Mouse (Mus musculus) embryonic facial prominence, embryonic 11.5 days (tissue): Measurements from ENCODE around the gene Pus3. TPM values are rescaled to one million over a fixed set of nuclear protein-coding genes. Genes with fewer than 3 reads are reported as not detected.

Experiments
- ATAC-seq: fragments of 200-750 bp; cut with Nextera tagmentation; replicated peaks from 2 replicates; pipeline ENCODE4 v1.8.0; 2017; ENCODE audit warnings: low read depth; ENCODE audit not compliant: insufficient number of reproducible peaks, low FRiP score, low TSS enrichment
- DNase-seq: peaks from one replicate; pipeline ENCODE4 v3.0.0-alpha.2; 2015; ENCODE audit warnings: low spot score
- H3K27ac ChIP-seq: fragments of 300-500 bp; sonication (generic); replicated peaks from 2 replicates; pipeline ENCODE4 v1.5.1; 2014; ENCODE audit warnings: mild to moderate bottlenecking, low read depth, low read length, control low read depth
- H3K27me3 ChIP-seq: fragments of 300-500 bp; sonication (generic); 2 replicates; pipeline ENCODE4 v1.6.1; 2014; ENCODE audit warnings: mild to moderate bottlenecking, low read length, moderate library complexity, mixed read lengths; ENCODE audit not compliant: control insufficient read depth, insufficient read depth
- H3K36me3 ChIP-seq: fragments of 300-500 bp; sonication (generic); replicated peaks from 2 replicates; pipeline ENCODE4 v1.6.1; 2014; ENCODE audit warnings: low read depth, mild to moderate bottlenecking, low read length, moderate library complexity, mixed read lengths; ENCODE audit not compliant: control insufficient read depth, insufficient read depth
- H3K4me1 ChIP-seq: fragments of 300-500 bp; sonication (generic); 2 replicates; pipeline ENCODE4 v1.6.1; 2014; ENCODE audit warnings: low read length, mixed read lengths; ENCODE audit not compliant: control insufficient read depth, insufficient read depth
- H3K4me2 ChIP-seq: fragments of 300-500 bp; sonication (generic); 2 replicates; pipeline ENCODE4 v1.6.1; 2014; ENCODE audit warnings: low read depth, mild to moderate bottlenecking, control low read depth, low read length, moderate library complexity
- H3K4me3 ChIP-seq: fragments of 300-500 bp; sonication (generic); 2 replicates; pipeline ENCODE4 v1.5.1; 2014; ENCODE audit warnings: low read depth, low read length, control low read depth
- H3K9ac ChIP-seq: fragments of 300-500 bp; sonication (generic); replicated peaks from 2 replicates; pipeline ENCODE4 v1.6.1; 2014; ENCODE audit warnings: mild to moderate bottlenecking, control low read depth, low read length
- H3K9me3 ChIP-seq: fragments of 300-500 bp; sonication (generic); replicated peaks from 2 replicates; pipeline ENCODE4 v1.6.1; 2016; ENCODE audit warnings: mild to moderate bottlenecking, low read length, inconsistent platforms, mixed read lengths; ENCODE audit not compliant: control insufficient read depth
- WGBS: fragments of 180-500 bp; shearing (Covaris S2); extraction: QIAGEN DNeasy Blood & Tissue Kit; methylation state at CpG from one replicate; pipeline ENCODE4 v1.1.7; 2014; 5-methylcytosine and 5-hydroxymethylcytosine counted together
- polyA plus RNA-seq: library from polyadenylated mRNA; unstranded; fragments of >200 nt; fragmentation: Nextera tagmentation; extraction: Ambion mirVana; gene quantifications from 2 replicates; pipeline ENCODE4 v1.2.1, GENCODE M21; 2014

Pus3 gene
- polyA plus RNA-seq, 1 experiment from 2014 or later, result 26.3 TPM

GRCm38 (mm10) chr9:35569571-35570534, 11.5 kb downstream of the Pus3 start, which contains the start of the genes Pate2 and Hyls1:
Gene Pate2, plus strand, starts transcription at chr9:35570284.
Gene Hyls1, minus strand, starts transcription at chr9:35570398.
- Histone ChIP-seq H3K27ac (peak within 1 kb of the TSS; percentile 77), H3K27me3 (0 out of 2 replicates have a peak, but pooled peaks cover 5% of the 10 kb centered on the region), H3K4me2 (peak within 1 kb of the TSS; percentile 77), H3K9me3 (no peaks in the 10 kb centered on the region), H3K4me1 (no peaks in the 10 kb centered on the region), H3K9ac (peak within 1 kb of the TSS; percentile 85), H3K36me3 (no peaks in the 10 kb centered on the region; the same call in none of the 2 replicates), H3K4me3 (peak within 1 kb of the TSS; percentile 75)
- peak; percentile 99 for DNase-seq
- under 1% methylated on average over 86 of the region's 86 CpGs for WGBS
- peak; percentile 94 for ATAC-seq

GRCm38 (mm10) chr9:35570663-35571062, 12.3 kb downstream of the Pus3 start:
- Histone ChIP-seq H3K9ac (peak overlapping the region; percentile 85), H3K4me2 (peak overlapping the region; percentile 77), H3K27ac (no peak overlapping the region), H3K36me3 (no peaks in the 10 kb centered on the region; the same call in none of the 2 replicates), H3K4me1 (no peaks in the 10 kb centered on the region), H3K27me3 (0 out of 2 replicates have a peak, but pooled peaks cover 5% of the 10 kb centered on the region), H3K9me3 (no peaks in the 10 kb centered on the region), H3K4me3 (peak overlapping the region; percentile 75)
- no peak; the same call in 1 of the 2 replicates for ATAC-seq
- WGBS, result 10% methylated on average over 5 of the region's 5 CpGs
- DNase-seq, result no peak

GRCm38 (mm10) chr9:35574416-35574815, 16.0 kb downstream of the Pus3 start:
- DNase-seq, result no peak
- ATAC-seq, result no peak
- Histone ChIP-seq H3K27me3 (0 out of 2 replicates have a peak, but pooled peaks cover 5% of the 10 kb centered on the region), H3K4me1 (no peaks in the 10 kb centered on the region), H3K9me3 (no peaks in the 10 kb centered on the region), H3K4me2 (peak overlapping the region; percentile 55), H3K9ac (no peak overlapping the region), H3K36me3 (no peaks in the 10 kb centered on the region), H3K27ac (no peak overlapping the region), H3K4me3 (peak overlapping the region; percentile 28; the same call in 1 of the 2 replicates)
- WGBS, result 3% methylated on average over 32 of the region's 32 CpGs

- no peak overlapping the region for H3K27ac ChIP-seq
- no peak overlapping the region for H3K9ac ChIP-seq
- no peaks in the 10 kb centered on the region for H3K36me3 ChIP-seq
- H3K9me3 ChIP-seq, result no peaks in the 10 kb centered on the region
- no peak overlapping the region for H3K4me3 ChIP-seq
- H3K4me2 ChIP-seq, result no peak overlapping the region
- no peaks in the 10 kb centered on the region for H3K4me1 ChIP-seq
- DNase-seq, result no peak
- ATAC-seq, result no peak
- WGBS, result 56% methylated on average over 1 of the region's 1 CpGs
- no peaks in the 10 kb centered on the region for H3K27me3 ChIP-seq
Measured at GRCm38 (mm10) chr9:35587674-35588073, 29.3 kb downstream of the Pus3 start.

GRCm38 (mm10) chr9:35592903-35593302, 34.5 kb downstream of the Pus3 start:
- H3K27ac ChIP-seq, result no peak overlapping the region
- H3K4me3 ChIP-seq, result no peak overlapping the region
- H3K9me3 ChIP-seq, result no peaks in the 10 kb centered on the region
- no peak overlapping the region for H3K9ac ChIP-seq
- ATAC-seq (no peak), DNase-seq (peak; percentile 30)
- WGBS, result 14% methylated on average over 2 of the region's 2 CpGs
- no peaks in the 10 kb centered on the region for H3K36me3 ChIP-seq
- no peak overlapping the region for H3K4me2 ChIP-seq
- no peaks in the 10 kb centered on the region for H3K27me3 ChIP-seq
- H3K4me1 ChIP-seq, result no peaks in the 10 kb centered on the region

- Histone ChIP-seq H3K27ac (no peak overlapping the region), H3K4me1 (no peaks in the 10 kb centered on the region), H3K36me3 (no peaks in the 10 kb centered on the region), H3K9me3 (no peaks in the 10 kb centered on the region), H3K4me2 (no peak overlapping the region), H3K9ac (no peak overlapping the region), H3K27me3 (no peaks in the 10 kb centered on the region), H3K4me3 (no peak overlapping the region)
- DNase-seq, result no peak
- 69% methylated on average over 8 of the region's 8 CpGs for WGBS
- ATAC-seq, result no peak
Measured at GRCm38 (mm10) chr9:35607647-35608405, 49.4 kb downstream of the Pus3 start.

- Histone ChIP-seq H3K27me3 (no peaks in the 10 kb centered on the region), H3K9me3 (no peaks in the 10 kb centered on the region), H3K36me3 (no peaks in the 10 kb centered on the region), H3K4me3 (no peak within 1 kb of the TSS), H3K9ac (no peak within 1 kb of the TSS), H3K4me2 (no peak within 1 kb of the TSS), H3K27ac (no peak within 1 kb of the TSS), H3K4me1 (no peaks in the 10 kb centered on the region)
- WGBS, result 71% methylated on average over 1 of the region's 1 CpGs
- DNase-seq (no peak), ATAC-seq (no peak)
Measured at GRCm38 (mm10) chr9:35611841-35612240, 53.4 kb downstream of the Pus3 start, which contains the start of gene Pate4. Gene Pate4, minus strand, starts transcription at chr9:35611941.
